Mouse (Mus musculus): ENCODE measurements around the gene Sel1l3. TPM values are rescaled to one million over a fixed set of nuclear protein-coding genes. Genes with fewer than 3 reads are reported as not detected.

Sel1l3 gene
- polyA plus RNA-seq, 1 experiment from 2014 or later: 7.7 TPM

- Histone ChIP-seq H3K4me2 (ENCODE audit: low read length) (no peak overlapping the region), H3K9ac (replicated peaks; ENCODE audit: low read length) (no peak overlapping the region), H3K27me3 (ENCODE audit: control insufficient read depth, insufficient read depth, low read length) (no peaks in the 10 kb centered on the region), H3K36me3 (ENCODE audit: control insufficient read depth, insufficient read depth, low read length) (no peaks in the 10 kb centered on the region), H3K27ac (replicated peaks; ENCODE audit: low read depth, low read length) (no peak overlapping the region), H3K4me1 (ENCODE audit: control insufficient read depth, insufficient read depth, low read length) (peaks cover 13% of the 10 kb centered on the region; the same call in 1 of the 2 replicates), H3K9me3 (ENCODE audit: control insufficient read depth, low read length) (0 out of 2 replicates have a peak, but pooled peaks cover 5% of the 10 kb centered on the region), H3K4me3 (replicated peaks; ENCODE audit: low read depth, low read length) (no peak overlapping the region)
- no peak for ATAC-seq (ENCODE audit: low FRiP score, low TSS enrichment)
- WGBS: 47% methylated on average over 8 of the region's 8 CpGs
- no peak for DNase-seq
These were observed 65.4 kb downstream of the Sel1l3 start for GRCm38 (mm10) chr5:53148160-53148923.

- Histone ChIP-seq H3K9ac (replicated peaks; ENCODE audit: low read length) (no peak overlapping the region), H3K4me2 (ENCODE audit: low read length) (no peak overlapping the region), H3K27me3 (ENCODE audit: control insufficient read depth, insufficient read depth, low read length) (no peaks in the 10 kb centered on the region), H3K4me3 (replicated peaks; ENCODE audit: low read depth, low read length) (no peak overlapping the region), H3K27ac (replicated peaks; ENCODE audit: low read depth, low read length) (no peak overlapping the region), H3K4me1 (ENCODE audit: control insufficient read depth, insufficient read depth, low read length) (peaks cover 13% of the 10 kb centered on the region; the same call in 1 of the 2 replicates), H3K36me3 (ENCODE audit: control insufficient read depth, insufficient read depth, low read length) (no peaks in the 10 kb centered on the region), H3K9me3 (ENCODE audit: control insufficient read depth, low read length) (0 out of 2 replicates have a peak, but pooled peaks cover 5% of the 10 kb centered on the region)
- DNase-seq (no peak), ATAC-seq (ENCODE audit: low FRiP score, low TSS enrichment) (no peak)
- 80% methylated on average over 4 of the region's 4 CpGs for WGBS
These were observed 66.3 kb downstream of the Sel1l3 start for GRCm38 (mm10) chr5:53147418-53147817.

GRCm38 (mm10) chr5:53146684-53147061 lies 67.1 kb downstream of the Sel1l3 start:
- Histone ChIP-seq H3K4me1 (ENCODE audit: control insufficient read depth, insufficient read depth, low read length) (peaks cover 13% of the 10 kb centered on the region; the same call in 1 of the 2 replicates), H3K9me3 (ENCODE audit: control insufficient read depth, low read length) (0 out of 2 replicates have a peak, but pooled peaks cover 5% of the 10 kb centered on the region), H3K9ac (replicated peaks; ENCODE audit: low read length) (no peak overlapping the region), H3K4me3 (replicated peaks; ENCODE audit: low read depth, low read length) (no peak overlapping the region), H3K4me2 (ENCODE audit: low read length) (no peak overlapping the region), H3K27ac (replicated peaks; ENCODE audit: low read depth, low read length) (no peak overlapping the region), H3K36me3 (ENCODE audit: control insufficient read depth, insufficient read depth, low read length) (no peaks in the 10 kb centered on the region), H3K27me3 (ENCODE audit: control insufficient read depth, insufficient read depth, low read length) (no peaks in the 10 kb centered on the region)
- ATAC-seq (ENCODE audit: low FRiP score, low TSS enrichment): no peak
- DNase-seq: no peak
- WGBS: 89% methylated on average over 4 of the region's 4 CpGs

DNA sequence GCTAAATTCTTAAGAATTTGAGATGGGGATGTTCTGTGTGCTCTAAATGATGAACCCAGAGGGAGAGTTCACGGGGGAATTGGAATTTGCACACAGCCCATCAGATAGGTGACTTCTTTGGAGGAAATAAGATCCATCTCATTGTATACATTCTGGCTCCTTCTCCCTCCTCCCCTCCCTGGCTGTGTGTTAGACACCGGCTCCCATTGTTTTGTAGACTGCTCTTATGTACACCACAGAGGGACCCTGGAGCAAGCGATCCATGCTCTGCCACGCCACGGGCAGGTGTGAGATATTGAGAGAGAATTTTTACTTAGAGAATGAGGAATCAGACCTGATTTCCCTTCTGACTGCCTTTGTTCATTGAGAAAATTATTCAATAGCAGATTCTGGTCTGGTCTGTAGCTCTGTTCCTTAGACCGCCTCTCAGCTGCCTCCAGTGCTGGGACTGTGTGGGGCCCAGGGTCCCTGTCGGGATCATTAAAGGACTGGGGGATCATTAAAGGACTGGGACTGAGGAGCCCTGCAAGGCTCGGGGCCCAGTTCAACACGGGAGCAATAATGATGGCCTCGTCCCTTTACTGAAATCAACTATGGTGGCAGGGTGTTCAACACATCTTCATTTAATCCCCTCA lies 67.6 kb downstream of the Sel1l3 start:
- Histone ChIP-seq H3K4me1 (ENCODE audit: control insufficient read depth, insufficient read depth, low read length) (peaks cover 13% of the 10 kb centered on the region; the same call in 1 of the 2 replicates), H3K9ac (replicated peaks; ENCODE audit: low read length) (peak overlapping the region; percentile 12; the same call in 1 of the 2 replicates), H3K4me2 (ENCODE audit: low read length) (0 out of 2 replicates have a peak overlapping the region, but pooled peaks have one; percentile 7), H3K36me3 (ENCODE audit: control insufficient read depth, insufficient read depth, low read length) (no peaks in the 10 kb centered on the region), H3K27ac (replicated peaks; ENCODE audit: low read depth, low read length) (no peak overlapping the region), H3K4me3 (replicated peaks; ENCODE audit: low read depth, low read length) (no peak overlapping the region), H3K27me3 (ENCODE audit: control insufficient read depth, insufficient read depth, low read length) (no peaks in the 10 kb centered on the region), H3K9me3 (ENCODE audit: control insufficient read depth, low read length) (0 out of 2 replicates have a peak, but pooled peaks cover 5% of the 10 kb centered on the region)
- no peak for DNase-seq
- no peak for ATAC-seq (ENCODE audit: low FRiP score, low TSS enrichment)
- 26% methylated on average over 10 of the region's 10 CpGs for WGBS

GRCm38 (mm10) chr5:53142587-53142986 lies 71.1 kb downstream of the Sel1l3 start:
- ATAC-seq (ENCODE audit: low FRiP score, low TSS enrichment): no peak
- peaks cover 13% of the 10 kb centered on the region for H3K4me1 ChIP-seq (ENCODE audit: control insufficient read depth, insufficient read depth, low read length)
- DNase-seq: no peak
- H3K4me2 ChIP-seq (ENCODE audit: low read length): no peak overlapping the region
- H3K4me3 ChIP-seq (replicated peaks; ENCODE audit: low read depth, low read length): no peak overlapping the region
- H3K27ac ChIP-seq (replicated peaks; ENCODE audit: low read depth, low read length): no peak overlapping the region
- WGBS: 84% methylated on average over 5 of the region's 5 CpGs
- H3K27me3 ChIP-seq (ENCODE audit: control insufficient read depth, insufficient read depth, low read length): no peaks in the 10 kb centered on the region
- H3K36me3 ChIP-seq (ENCODE audit: control insufficient read depth, insufficient read depth, low read length): no peaks in the 10 kb centered on the region
- H3K9ac ChIP-seq (replicated peaks; ENCODE audit: low read length): no peak overlapping the region
- 0 out of 2 replicates have a peak, but pooled peaks cover 5% of the 10 kb centered on the region for H3K9me3 ChIP-seq (ENCODE audit: control insufficient read depth, low read length)

GRCm38 (mm10) chr5:53140158-53140927 lies 73.4 kb downstream of the Sel1l3 start:
- 92% methylated on average over 8 of the region's 8 CpGs for WGBS
- Histone ChIP-seq H3K4me1 (ENCODE audit: control insufficient read depth, insufficient read depth, low read length) (peaks cover 2% of the 10 kb centered on the region), H3K9ac (replicated peaks; ENCODE audit: low read length) (no peak overlapping the region), H3K27ac (replicated peaks; ENCODE audit: low read depth, low read length) (no peak overlapping the region), H3K27me3 (ENCODE audit: control insufficient read depth, insufficient read depth, low read length) (no peaks in the 10 kb centered on the region), H3K4me2 (ENCODE audit: low read length) (no peak overlapping the region), H3K4me3 (replicated peaks; ENCODE audit: low read depth, low read length) (no peak overlapping the region), H3K9me3 (ENCODE audit: control insufficient read depth, low read length) (0 out of 2 replicates have a peak, but pooled peaks cover 5% of the 10 kb centered on the region), H3K36me3 (ENCODE audit: control insufficient read depth, insufficient read depth, low read length) (no peaks in the 10 kb centered on the region)
- ATAC-seq (ENCODE audit: low FRiP score, low TSS enrichment) (no peak), DNase-seq (no peak)

DNA sequence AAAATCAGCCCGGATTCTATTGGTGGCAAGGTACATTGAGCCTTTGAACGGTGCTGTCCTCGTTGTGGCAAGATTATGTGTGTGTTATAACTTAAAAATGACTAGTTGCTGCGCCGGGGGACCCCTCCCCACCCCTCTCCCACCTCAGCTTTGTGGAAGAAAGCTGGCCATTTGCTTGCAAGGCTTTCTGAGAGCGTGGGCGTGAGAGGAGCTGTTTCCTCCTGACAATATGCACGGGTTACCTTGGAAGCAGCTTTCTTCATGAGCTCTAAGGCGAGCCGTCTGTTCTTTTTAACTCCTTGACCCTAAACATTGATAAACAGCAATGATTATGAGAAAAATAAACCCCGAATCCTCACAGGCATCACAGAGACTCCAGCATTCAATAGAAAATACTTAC lies 74.2 kb downstream of the Sel1l3 start:
- H3K27me3 ChIP-seq (ENCODE audit: control insufficient read depth, insufficient read depth, low read length): no peaks in the 10 kb centered on the region
- no peak overlapping the region for H3K9ac ChIP-seq (replicated peaks; ENCODE audit: low read length)
- H3K4me2 ChIP-seq (ENCODE audit: low read length): no peak overlapping the region
- peak; percentile 42 for DNase-seq
- 43% methylated on average over 11 of the region's 11 CpGs for WGBS
- no peaks in the 10 kb centered on the region; the same call in 1 of the 2 replicates for H3K4me1 ChIP-seq (ENCODE audit: control insufficient read depth, insufficient read depth, low read length)
- no peaks in the 10 kb centered on the region for H3K36me3 ChIP-seq (ENCODE audit: control insufficient read depth, insufficient read depth, low read length)
- 0 out of 2 replicates have a peak, but pooled peaks cover 2% of the 10 kb centered on the region for H3K9me3 ChIP-seq (ENCODE audit: control insufficient read depth, low read length)
- no peak overlapping the region for H3K4me3 ChIP-seq (replicated peaks; ENCODE audit: low read depth, low read length)
- no peak for ATAC-seq (ENCODE audit: low FRiP score, low TSS enrichment)
- no peak overlapping the region for H3K27ac ChIP-seq (replicated peaks; ENCODE audit: low read depth, low read length)

- no peaks in the 10 kb centered on the region; the same call in 1 of the 2 replicates for H3K4me1 ChIP-seq (ENCODE audit: control insufficient read depth, insufficient read depth, low read length)
- no peaks in the 10 kb centered on the region for H3K27me3 ChIP-seq (ENCODE audit: control insufficient read depth, insufficient read depth, low read length)
- no peak overlapping the region for H3K4me3 ChIP-seq (replicated peaks; ENCODE audit: low read depth, low read length)
- DNase-seq (no peak), ATAC-seq (ENCODE audit: low FRiP score, low TSS enrichment) (no peak)
- no peaks in the 10 kb centered on the region for H3K36me3 ChIP-seq (ENCODE audit: control insufficient read depth, insufficient read depth, low read length)
- H3K27ac ChIP-seq (replicated peaks; ENCODE audit: low read depth, low read length): no peak overlapping the region
- H3K9me3 ChIP-seq (ENCODE audit: control insufficient read depth, low read length): no peaks in the 10 kb centered on the region
- WGBS: 23% methylated on average over 4 of the region's 4 CpGs
- no peak overlapping the region for H3K4me2 ChIP-seq (ENCODE audit: low read length)
- no peak overlapping the region for H3K9ac ChIP-seq (replicated peaks; ENCODE audit: low read length)
These were observed 74.6 kb downstream of the Sel1l3 start for GRCm38 (mm10) chr5:53139140-53139539.
